Mouse (Mus musculus): ENCODE measurements around the gene Rbks. TPM values are rescaled to one million over a fixed set of nuclear protein-coding genes. Genes with fewer than 3 reads are reported as not detected.

Rbks gene
- total RNA-seq (2014; rRNA removed), result 0.90 and 2.2 TPM in 2 replicates
- polyA plus RNA-seq (2015; fragmentation: Nextera tagmentation; extraction: Ambion mirVana), result 2.3 and 3.4 TPM in 2 replicates

DNA sequence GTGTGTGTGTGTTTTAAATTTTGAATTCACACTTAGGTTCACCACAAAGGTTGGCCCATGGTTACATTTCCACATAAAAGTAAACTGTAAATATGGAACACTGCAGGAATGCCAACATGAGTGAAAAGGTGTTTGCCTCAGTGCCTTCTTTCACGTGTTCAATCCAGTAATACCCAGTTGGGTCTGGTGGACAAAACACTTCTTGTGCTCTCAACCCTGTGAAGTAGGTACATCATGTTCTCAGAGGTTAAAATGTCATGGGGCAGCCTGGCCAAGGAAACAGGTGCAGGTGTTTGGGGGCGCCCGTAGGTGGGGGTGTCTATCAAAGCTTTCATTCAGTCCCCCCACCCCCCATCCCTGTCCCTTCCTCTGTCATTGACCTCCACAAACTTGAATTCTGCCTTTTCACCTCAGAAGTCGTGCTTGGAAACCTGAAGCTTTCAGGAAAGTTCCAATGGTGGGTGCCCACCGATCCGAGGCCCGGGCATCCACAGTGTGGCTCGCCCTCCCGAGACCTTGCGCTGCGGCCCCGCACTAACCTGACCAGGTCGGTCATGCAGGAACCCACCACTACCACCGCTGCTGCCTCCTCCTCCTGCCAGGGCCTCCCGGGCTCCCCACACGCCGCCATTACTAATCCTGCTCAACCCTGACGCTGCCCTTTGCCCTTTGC is at the start of gene Rbks:
TSS of gene Rbks (minus strand) at position 657 of the 673 bp plus-strand sequence.
- DNase-seq (no peak), ATAC-seq (no peak)
- no peak for TF ChIP-seq CTCF (IDR thresholded peaks at IDR 0.05; ENCODE audit: low read depth)
- Histone ChIP-seq H3K27ac (ENCODE audit: low read depth, low read length) (peak within 1 kb of the TSS; percentile 92), H3K4me2 (ENCODE audit: low read depth) (peak within 1 kb of the TSS; percentile 88), H3K4me3 (ENCODE audit: low read depth, low read length) (peak within 1 kb of the TSS; percentile 76), H3K36me3 (ENCODE audit: insufficient read depth) (no peaks in the 10 kb centered on the region), H3K9me3 (ENCODE audit: low read length) (no peaks in the 10 kb centered on the region), H3K27me3 (ENCODE audit: insufficient read depth, low read length) (no peaks in the 10 kb centered on the region), H3K4me1 (ENCODE audit: insufficient read depth) (peaks cover 4% of the 10 kb centered on the region; the same call in 1 of the 2 replicates), H3K9ac (peak within 1 kb of the TSS; percentile 77)
- WGBS, result 8% methylated on average over 18 of the region's 18 CpGs

DNA sequence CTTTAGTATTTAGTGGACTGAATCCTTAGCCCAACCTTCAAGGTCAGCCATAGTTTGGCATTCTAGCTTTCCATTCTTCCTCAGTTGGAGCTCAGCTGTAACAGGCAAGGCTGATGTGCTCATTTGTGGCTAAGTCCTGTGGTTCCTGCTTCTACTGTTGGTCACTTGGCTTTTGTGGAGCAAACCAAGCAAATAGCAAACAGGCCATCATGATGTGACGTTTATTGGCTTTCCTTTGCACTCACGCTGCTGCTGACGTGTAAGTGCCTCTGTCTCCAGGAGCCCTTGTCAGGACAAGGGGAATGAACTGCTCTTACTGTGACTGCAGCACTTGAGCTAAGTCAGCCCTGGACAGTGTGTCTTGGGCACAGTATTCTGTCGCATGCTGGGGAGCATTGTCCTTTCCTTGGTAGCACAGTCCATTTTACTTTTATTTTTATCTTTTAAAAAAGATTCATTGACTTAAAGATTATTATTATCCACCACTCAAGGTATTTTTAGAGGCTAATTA is 45.1 kb upstream of the Rbks start:
- no peak overlapping the region for H3K4me3 ChIP-seq (ENCODE audit: low read depth, low read length)
- H3K27ac ChIP-seq (ENCODE audit: low read depth, low read length), result no peak overlapping the region
- H3K36me3 ChIP-seq (ENCODE audit: insufficient read depth), result no peaks in the 10 kb centered on the region
- TF ChIP-seq CTCF (IDR thresholded peaks at IDR 0.05; ENCODE audit: low read depth), result no peak
- H3K9ac ChIP-seq, result no peak overlapping the region
- H3K27me3 ChIP-seq (ENCODE audit: insufficient read depth, low read length), result no peaks in the 10 kb centered on the region
- H3K4me2 ChIP-seq (ENCODE audit: low read depth), result no peak overlapping the region
- DNase-seq (no peak), ATAC-seq (no peak)
- H3K9me3 ChIP-seq (ENCODE audit: low read length), result no peaks in the 10 kb centered on the region
- no peaks in the 10 kb centered on the region for H3K4me1 ChIP-seq (ENCODE audit: insufficient read depth)
- 35% methylated on average over 4 of the region's 4 CpGs for WGBS

DNA sequence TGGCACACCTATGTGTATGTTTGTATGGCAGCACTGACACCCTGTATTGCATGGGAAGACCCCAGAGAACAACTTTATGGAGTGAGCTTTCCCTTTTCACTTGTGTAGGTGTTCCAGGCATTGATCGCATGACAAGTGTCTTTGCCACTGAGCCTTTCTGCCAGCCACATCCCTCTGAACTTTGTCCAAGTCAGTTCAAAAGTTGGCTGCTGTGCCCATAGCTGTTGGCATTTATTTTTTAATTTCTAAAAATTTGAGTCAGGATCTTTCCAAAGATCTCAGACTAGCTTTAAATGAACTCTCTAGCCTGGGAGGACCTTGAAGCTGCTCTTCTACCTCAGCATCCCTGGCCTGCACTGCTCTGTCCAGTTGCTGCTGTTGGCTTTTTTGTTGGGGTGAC is 44.5 kb upstream of the Rbks start:
- ATAC-seq, result no peak
- DNase-seq, result no peak
- Histone ChIP-seq H3K4me3 (ENCODE audit: low read depth, low read length) (no peak overlapping the region), H3K9me3 (ENCODE audit: low read length) (no peaks in the 10 kb centered on the region), H3K9ac (no peak overlapping the region), H3K4me1 (ENCODE audit: insufficient read depth) (no peaks in the 10 kb centered on the region), H3K27me3 (ENCODE audit: insufficient read depth, low read length) (no peaks in the 10 kb centered on the region), H3K36me3 (ENCODE audit: insufficient read depth) (no peaks in the 10 kb centered on the region), H3K4me2 (ENCODE audit: low read depth) (no peak overlapping the region), H3K27ac (ENCODE audit: low read depth, low read length) (no peak overlapping the region)
- 79% methylated on average over 1 of the region's 1 CpGs for WGBS
- no peak for TF ChIP-seq CTCF (IDR thresholded peaks at IDR 0.05; ENCODE audit: low read depth)

DNA sequence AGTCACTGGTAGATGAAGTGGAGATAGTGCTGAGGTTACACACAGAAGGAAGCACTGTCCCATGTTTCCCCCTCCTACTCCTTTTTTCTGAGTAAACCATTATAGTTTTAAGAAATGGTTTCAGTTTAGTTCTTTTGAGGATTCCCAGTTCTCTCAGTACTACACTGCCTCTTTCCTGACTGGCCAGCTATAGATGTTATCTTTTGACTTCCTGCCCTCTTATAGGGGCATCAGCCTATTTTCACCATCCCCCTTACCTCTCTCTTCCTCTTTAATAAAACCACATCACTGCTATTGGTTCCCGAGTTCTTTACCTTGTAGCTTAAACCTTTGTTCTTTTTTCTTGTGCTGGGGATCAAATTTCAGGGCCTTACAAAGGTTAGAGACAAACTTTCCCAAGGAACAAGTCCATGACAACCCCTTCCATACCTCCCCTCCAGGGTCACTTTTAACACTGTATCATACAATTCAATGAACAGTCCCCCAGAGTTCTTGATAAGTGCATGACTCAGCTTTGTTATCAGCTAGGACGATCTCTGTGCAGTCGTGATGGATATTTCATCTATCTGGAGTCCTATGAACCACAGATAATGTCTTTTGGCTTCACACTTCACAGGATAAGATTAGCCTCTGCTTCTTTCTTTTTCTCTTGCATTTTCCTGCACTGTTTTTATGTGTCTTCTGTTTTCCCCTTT is 35.4 kb upstream of the Rbks start:
- no peak for TF ChIP-seq CTCF (IDR thresholded peaks at IDR 0.05; ENCODE audit: low read depth)
- no peak overlapping the region for H3K4me3 ChIP-seq (ENCODE audit: low read depth, low read length)
- no peak overlapping the region for H3K4me2 ChIP-seq (ENCODE audit: low read depth)
- DNase-seq, result no peak
- no peaks in the 10 kb centered on the region for H3K27me3 ChIP-seq (ENCODE audit: insufficient read depth, low read length)
- no peak overlapping the region for H3K9ac ChIP-seq
- no peaks in the 10 kb centered on the region for H3K9me3 ChIP-seq (ENCODE audit: low read length)
- no peak overlapping the region for H3K27ac ChIP-seq (ENCODE audit: low read depth, low read length)
- H3K4me1 ChIP-seq (ENCODE audit: insufficient read depth), result no peaks in the 10 kb centered on the region
- ATAC-seq, result no peak
- 49% methylated on average over 3 of the region's 3 CpGs for WGBS
- H3K36me3 ChIP-seq (ENCODE audit: insufficient read depth), result no peaks in the 10 kb centered on the region

DNA sequence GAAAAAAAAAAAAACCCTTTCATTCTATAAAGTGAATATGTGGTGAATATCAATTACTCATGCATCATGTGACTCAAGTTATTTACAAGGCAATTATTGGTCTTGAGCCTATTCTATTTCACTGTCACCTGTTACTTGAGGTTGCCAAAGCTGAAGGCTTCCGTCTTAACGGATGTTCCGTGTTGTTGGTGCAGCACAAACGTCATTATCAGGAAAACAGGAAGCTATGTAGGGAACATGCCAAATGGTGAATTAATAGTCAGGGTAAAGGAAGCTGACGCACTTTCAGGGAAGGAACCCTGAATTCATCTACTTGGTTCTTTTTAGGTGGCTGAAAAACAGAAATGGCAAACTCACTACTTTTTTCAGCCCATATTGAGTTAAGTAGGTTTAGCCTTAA is 30.0 kb upstream of the Rbks start:
- ATAC-seq, result no peak
- H3K36me3 ChIP-seq (ENCODE audit: insufficient read depth), result no peaks in the 10 kb centered on the region
- H3K4me1 ChIP-seq (ENCODE audit: insufficient read depth), result no peaks in the 10 kb centered on the region
- no peak for TF ChIP-seq CTCF (IDR thresholded peaks at IDR 0.05; ENCODE audit: low read depth)
- no peaks in the 10 kb centered on the region for H3K9me3 ChIP-seq (ENCODE audit: low read length)
- no peak overlapping the region for H3K27ac ChIP-seq (ENCODE audit: low read depth, low read length)
- no peak overlapping the region for H3K4me3 ChIP-seq (ENCODE audit: low read depth, low read length)
- H3K9ac ChIP-seq, result no peak overlapping the region
- H3K27me3 ChIP-seq (ENCODE audit: insufficient read depth, low read length), result no peaks in the 10 kb centered on the region
- no peak for DNase-seq
- WGBS, result 44% methylated on average over 5 of the region's 5 CpGs
- no peak overlapping the region for H3K4me2 ChIP-seq (ENCODE audit: low read depth)

DNA sequence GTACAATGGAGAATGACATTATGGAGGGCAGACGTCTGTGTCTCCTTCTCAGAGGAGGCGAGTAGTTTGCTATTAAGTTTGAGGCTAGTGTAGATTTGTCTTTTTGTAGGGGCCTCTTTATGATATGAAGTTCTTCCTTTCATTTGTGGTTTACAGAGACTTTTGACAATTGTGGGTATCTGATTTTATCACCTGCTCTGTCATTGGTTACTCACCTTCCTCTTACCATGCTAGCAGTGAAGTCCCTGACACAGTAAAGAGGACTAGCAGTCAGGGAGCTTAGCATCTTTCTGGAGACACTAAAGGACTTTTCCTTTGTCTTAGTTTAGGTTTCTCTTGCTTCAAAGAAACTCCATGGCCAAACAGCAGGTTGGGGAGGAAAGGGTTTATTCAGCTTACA is 28.5 kb upstream of the Rbks start:
- Histone ChIP-seq H3K9me3 (ENCODE audit: low read length) (no peaks in the 10 kb centered on the region), H3K4me1 (ENCODE audit: insufficient read depth) (no peaks in the 10 kb centered on the region), H3K4me2 (ENCODE audit: low read depth) (no peak overlapping the region), H3K9ac (no peak overlapping the region), H3K27me3 (ENCODE audit: insufficient read depth, low read length) (no peaks in the 10 kb centered on the region), H3K36me3 (ENCODE audit: insufficient read depth) (no peaks in the 10 kb centered on the region), H3K4me3 (ENCODE audit: low read depth, low read length) (no peak overlapping the region), H3K27ac (ENCODE audit: low read depth, low read length) (no peak overlapping the region)
- DNase-seq (no peak), ATAC-seq (no peak)
- WGBS, result 90% methylated on average over 2 of the region's 2 CpGs
- TF ChIP-seq CTCF (IDR thresholded peaks at IDR 0.05; ENCODE audit: low read depth), result no peak

DNA sequence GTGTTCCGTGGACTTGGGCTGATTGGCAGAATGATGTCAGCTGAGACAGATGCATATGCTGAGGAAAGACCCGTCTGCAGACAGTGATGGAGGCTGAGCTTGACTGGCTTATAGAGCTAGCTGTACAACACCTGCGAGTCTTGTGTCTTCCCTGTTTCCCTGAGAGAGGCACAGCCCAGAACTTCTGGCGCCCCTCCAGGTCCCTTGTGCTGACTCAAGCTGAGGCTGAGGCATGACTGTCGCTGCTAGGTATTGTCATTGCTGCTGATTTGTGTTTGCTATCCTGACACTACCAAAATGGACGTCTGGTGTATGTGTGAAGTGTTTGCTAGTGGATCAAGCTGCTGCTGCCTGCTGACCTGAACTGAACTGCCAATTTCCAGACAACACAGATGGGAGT is 27.1 kb upstream of the Rbks start:
- Histone ChIP-seq H3K9ac (no peak overlapping the region), H3K27me3 (ENCODE audit: insufficient read depth, low read length) (no peaks in the 10 kb centered on the region), H3K27ac (ENCODE audit: low read depth, low read length) (no peak overlapping the region), H3K4me1 (ENCODE audit: insufficient read depth) (no peaks in the 10 kb centered on the region), H3K4me3 (ENCODE audit: low read depth, low read length) (no peak overlapping the region), H3K36me3 (ENCODE audit: insufficient read depth) (no peaks in the 10 kb centered on the region), H3K9me3 (ENCODE audit: low read length) (no peaks in the 10 kb centered on the region), H3K4me2 (ENCODE audit: low read depth) (no peak overlapping the region)
- ATAC-seq (no peak), DNase-seq (no peak)
- TF ChIP-seq CTCF (IDR thresholded peaks at IDR 0.05; ENCODE audit: low read depth), result no peak
- 75% methylated on average over 6 of the region's 6 CpGs for WGBS

Data from forebrain, postnatal 0 days (tissue).